Mouse (Mus musculus): ENCODE measurements at regions not wholly inside any gene's neighbourhood (a gene's known extent, or its start where the extent isn't known, plus 50 kb on each side); places are given as distances from the start of the nearest gene placed in this dataset.

GRCm38 (mm10) chr3:61268453-61269335 is 92.7 kb upstream of the Rap2b start:
- DNase-seq: peak; percentile 11 to 39

- no peak for DNase-seq
Measured at GRCm38 (mm10) chr3:61285924-61286520, 75.4 kb upstream of the Rap2b start.

GRCm38 (mm10) chr3:61288195-61288594 is 73.2 kb upstream of the Rap2b start:
- no peak for DNase-seq

- DNase-seq: no peak
Measured at GRCm38 (mm10) chr3:61294855-61295254, 66.6 kb upstream of the Rap2b start.

- DNase-seq: no peak
Measured at GRCm38 (mm10) chr3:61297290-61297689, 64.1 kb upstream of the Rap2b start.

- DNase-seq: no peak
Measured at GRCm38 (mm10) chr3:61302214-61302613, 59.2 kb upstream of the Rap2b start.

GRCm38 (mm10) chr3:61303485-61303884 is 58.0 kb upstream of the Rap2b start:
- DNase-seq: no peak

- DNase-seq: no peak
Measured at GRCm38 (mm10) chr3:61306306-61306705, 55.1 kb upstream of the Rap2b start.

GRCm38 (mm10) chr3:61308764-61309163 is 52.7 kb upstream of the Rap2b start:
- no peak for DNase-seq

- DNase-seq: no peak
Measured at GRCm38 (mm10) chr3:61309197-61309596, 52.2 kb upstream of the Rap2b start.
